Mouse (Mus musculus): Measurements from ENCODE around the gene Taf8.
"Not testable (repeated sequence)": the region's sequence is repeated elsewhere in the genome, so short reads cannot be mapped to it uniquely, and the experiment has no call there.

Taf8 gene

DNA sequence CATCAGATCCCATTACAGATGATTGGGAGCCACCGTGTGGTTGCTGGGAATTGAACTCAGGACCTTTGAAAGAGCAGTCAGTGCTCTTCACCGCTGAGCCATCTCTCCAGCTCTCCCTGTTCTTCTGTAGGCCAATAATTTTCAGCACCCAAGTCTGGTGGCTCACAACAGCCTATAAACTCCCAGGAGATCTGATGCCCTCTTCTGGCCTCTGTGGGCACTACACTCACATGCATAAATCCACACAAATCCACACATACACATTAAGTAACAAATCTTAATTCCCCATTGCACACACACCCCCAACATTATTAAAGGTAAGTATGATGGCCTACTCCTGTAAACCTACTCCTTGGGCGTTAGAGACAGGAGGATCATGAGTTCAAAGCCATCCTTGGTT lies 14.1 kb upstream of the Taf8 start:
- no peak for DNase-seq

DNA sequence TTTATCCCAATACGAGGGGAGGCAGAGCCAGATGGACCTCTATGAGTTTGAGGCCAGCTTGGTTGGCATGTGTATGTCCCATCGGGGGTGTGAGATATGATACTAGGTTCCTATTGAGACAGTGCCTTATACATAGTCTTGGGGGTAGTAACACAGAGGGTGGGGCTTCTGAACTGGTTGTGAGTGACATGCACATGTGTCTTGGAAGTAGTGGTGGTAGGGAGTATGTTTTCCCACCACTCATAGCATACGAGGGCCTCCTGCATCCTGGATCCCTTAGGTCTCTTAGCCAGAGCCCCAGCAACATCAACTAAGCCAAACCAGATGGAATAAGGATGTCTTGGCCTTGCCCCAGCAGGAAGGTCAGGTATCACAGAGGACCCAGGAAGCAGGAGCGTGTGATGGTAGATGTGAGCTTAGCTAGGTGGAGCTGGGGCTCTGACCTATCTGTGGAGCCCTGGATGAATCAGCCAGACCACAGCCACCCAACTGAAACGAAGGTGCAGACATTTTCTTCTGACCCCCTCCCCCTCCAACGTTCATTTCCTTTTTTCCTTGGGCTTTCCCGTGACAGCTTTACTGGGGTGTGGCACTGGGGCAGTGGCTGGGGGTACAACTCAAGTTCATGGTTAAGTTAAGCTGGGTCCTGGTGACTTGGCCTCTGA lies 13.2 kb upstream of the Taf8 start:
- no peak for DNase-seq

- DNase-seq = no peak
Measured at GRCm38 (mm10) chr17:47512956-47513775, 11.1 kb upstream of the Taf8 start.

GRCm38 (mm10) chr17:47511111-47512020 lies 9.3 kb upstream of the Taf8 start:
- DNase-seq = peak; percentile 98 to 99

DNA sequence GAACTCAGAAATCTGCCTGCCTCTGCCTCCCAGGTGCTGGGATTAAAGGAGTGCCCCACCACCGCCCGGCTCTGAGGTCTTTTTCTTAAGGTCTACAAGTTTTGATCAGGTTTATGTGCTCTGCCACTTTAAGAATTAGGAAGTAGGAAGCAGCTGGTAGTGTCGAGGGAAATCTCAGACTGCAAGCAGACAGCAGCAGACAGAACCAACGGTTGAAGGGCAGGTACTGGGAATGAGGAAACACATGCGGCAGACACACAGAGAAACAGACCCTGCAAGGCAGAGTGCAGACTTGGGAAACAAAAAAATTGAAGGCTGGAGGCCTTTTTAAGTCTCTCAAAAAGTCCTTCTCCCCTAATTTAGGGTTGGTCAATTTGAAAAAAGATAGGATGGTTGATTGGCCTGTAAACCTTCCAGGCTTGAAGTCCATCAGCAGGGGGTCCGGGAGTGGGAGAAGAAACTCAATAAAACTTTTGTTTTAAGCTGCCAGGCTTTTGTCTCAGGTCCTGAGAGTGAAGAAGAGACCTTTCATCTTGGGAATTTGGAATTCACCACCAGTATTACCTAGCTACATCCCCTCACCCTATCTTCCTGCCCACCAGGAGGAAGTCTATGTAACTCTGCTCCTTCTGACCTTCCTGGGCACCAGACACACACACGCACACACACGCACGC lies 7.1 kb upstream of the Taf8 start:
- no peak for DNase-seq

DNA sequence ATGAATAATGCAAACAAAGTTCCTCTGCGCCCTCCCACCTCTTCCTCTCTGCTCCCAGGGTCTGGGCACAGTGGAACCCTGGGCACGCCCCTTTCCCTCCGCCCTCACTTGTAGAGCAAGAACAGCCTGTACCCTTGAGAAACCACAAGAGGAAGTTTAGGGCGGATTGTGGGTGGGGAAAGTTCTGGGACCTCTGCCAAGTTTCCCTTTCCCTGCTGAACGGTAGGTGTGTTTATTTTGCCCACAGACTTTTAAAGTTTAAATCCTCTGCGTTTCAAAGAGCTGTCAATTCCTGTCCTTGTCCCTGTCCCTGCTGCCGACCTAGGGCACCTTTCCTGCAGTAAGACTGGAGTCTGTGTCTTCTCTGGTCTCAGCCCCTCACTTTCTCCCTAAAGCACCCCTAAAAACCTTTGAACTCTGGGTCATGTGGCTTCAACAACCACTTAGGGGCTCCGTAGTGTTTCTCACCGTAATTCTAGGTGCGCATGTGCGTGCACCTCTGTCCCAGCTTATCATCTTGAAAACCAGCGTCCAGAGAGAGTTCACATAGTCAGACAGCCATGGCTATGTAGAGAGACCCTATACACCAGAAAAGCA lies 6.0 kb upstream of the Taf8 start:
- DNase-seq = peak; percentile 97 to 98

- no peak for DNase-seq
Measured at GRCm38 (mm10) chr17:47507523-47507922, 5.4 kb upstream of the Taf8 start.

GRCm38 (mm10) chr17:47506697-47507096 lies 4.6 kb upstream of the Taf8 start:
- DNase-seq = no peak

- no peak for DNase-seq
Measured at GRCm38 (mm10) chr17:47506042-47506441, 4.0 kb upstream of the Taf8 start.

DNA sequence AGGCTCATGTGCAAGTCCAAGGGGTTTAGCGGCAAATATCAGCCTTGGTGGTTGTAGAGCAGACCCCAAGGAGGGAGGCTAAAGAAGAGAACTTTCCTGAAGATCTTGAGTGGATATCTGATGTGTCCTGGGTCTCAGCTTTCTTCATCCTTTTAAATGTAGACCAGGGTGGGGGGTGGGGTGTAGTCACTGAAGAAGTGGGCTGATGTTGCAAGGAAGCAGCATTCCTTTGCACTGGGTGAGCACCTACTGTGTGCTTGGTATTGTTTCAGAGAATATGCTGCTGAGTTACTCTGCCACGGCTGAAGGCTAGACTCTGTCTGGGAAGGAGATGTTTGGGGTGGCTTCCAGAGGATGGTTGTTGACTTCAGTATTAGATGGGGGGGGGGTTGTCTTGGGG lies 3.5 kb upstream of the Taf8 start:
- DNase-seq = no peak

- DNase-seq = peak; percentile 69 to 75
Measured at GRCm38 (mm10) chr17:47504941-47505346, 2.9 kb upstream of the Taf8 start, which contains the start of gene Ccnd3. Gene Ccnd3, plus strand, starts transcription at chr17:47505051.

DNA sequence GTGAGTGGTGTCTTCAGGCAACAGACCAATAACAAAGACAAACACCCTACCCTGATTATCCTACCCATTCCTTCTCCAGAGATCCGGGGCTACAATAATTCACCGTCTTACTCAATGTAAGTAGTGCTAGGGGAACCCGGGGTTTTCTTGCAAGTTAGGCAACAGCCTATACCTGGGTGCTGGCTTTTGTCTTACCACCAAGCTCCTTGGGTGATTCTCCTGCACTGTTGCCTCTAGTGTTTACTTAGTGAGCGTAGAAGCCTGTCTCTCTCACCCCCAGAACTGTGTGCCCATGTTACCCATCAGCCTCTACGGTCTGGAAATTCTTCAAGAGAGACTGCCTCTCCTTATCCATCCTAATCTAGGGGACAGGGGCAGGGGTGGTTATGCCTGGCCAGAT lies 2.1 kb upstream of the Taf8 start:
- DNase-seq = no peak

- no peak for DNase-seq
Measured at GRCm38 (mm10) chr17:47503689-47504088, 1.6 kb upstream of the Taf8 start.

DNA sequence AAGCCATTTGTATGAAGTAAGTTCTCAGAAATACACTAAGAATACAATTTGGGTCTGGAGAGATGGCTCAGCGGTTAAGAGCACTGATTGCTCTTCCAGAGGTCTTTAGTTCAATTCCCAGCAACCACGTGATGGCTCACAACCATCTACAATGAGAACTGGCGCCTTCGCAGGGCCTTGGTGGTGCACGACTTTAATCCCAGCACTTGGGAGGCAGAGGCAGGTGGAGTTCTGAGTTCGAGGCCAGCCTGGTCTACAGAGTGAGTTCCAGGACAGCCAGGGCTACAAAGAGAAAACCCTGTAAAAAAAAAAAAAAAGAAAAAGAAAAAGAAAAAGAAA lies 584 bp upstream of the Taf8 start:
- DNase-seq = not testable (repeated sequence)

DNA sequence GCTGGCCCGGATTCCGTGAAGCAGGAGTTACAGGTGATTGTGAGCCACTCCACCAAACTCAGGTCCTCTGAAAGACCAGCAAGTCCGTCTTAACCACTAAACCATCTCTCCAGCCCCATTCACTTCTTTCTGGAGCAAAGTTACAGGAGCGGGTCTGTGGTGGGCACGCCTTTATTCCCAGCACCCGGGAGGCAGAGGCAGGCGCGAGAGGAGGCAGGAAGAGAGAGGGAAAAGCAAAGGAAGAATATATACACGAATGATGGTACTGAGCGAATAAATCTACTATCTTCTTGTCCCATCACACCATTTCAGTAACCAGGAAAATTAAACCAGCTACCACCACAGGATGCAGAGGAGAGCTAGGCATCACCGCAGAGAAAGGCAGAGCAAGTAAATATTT lies 561 bp downstream of the Taf8 start:
- no peak for DNase-seq

DNA sequence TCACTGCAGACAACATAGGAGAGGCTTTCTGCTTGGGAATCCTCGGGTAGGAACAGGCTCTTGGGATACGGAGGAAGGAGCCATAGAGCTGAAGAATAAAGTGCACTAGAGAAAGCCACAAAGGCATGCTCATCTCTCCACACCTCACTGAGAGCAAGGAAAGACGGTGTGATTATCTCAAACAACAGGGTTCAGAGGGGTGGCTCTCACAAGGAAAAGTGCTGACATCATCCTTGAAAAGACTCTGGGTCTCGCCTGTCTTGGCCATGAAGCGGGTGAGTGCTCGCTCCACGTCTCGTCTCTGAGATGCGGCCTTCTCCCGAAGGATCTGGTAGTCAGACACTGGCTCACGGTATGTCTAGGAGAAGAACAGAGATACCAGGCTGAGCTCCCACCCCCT lies 8.0 kb downstream of the Taf8 start:
- no peak for DNase-seq

DNA sequence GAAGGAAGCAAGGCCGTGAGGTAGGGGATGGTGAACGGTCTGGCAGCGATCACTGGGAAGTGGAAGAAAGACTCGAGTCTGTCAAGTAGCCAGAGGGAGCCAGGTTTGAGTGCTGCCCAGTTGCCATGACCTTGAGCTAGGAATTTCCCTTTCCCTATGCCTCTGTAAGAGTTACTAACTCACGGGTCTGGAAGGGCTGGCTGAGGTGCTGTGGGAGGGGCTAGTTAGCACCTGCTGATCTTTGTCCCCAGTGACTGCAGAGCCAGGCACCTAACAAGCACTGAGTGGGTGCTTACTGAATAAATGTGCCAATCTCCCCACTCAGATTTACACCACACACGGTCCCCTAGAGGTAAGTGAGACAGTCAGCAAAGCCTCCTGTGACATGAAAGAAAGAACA lies 8.4 kb downstream of the Taf8 start:
- peak; percentile 69 to 80 for DNase-seq

DNA sequence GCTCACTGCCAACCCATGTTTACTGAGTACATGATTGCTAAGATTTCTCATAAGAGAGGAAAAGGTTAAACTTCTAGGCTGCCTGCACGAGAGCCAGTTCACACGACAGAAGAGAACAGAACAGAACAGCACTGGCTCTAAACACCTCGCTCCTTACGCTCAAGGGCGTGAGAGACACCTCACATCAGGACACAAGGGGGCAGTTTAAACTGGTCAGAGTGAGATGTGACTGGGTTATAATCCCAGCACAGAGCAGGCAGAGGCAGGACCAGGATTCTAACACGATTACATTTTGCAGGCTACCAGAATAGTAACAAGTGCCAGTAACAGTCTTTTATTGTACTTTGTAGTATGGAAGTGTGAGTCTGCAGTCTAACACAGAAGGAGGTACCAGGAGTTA lies 9.4 kb downstream of the Taf8 start:
- DNase-seq = no peak

- DNase-seq = no peak
Measured at GRCm38 (mm10) chr17:47490791-47491190, 11.3 kb downstream of the Taf8 start.

- no peak for DNase-seq
Measured at GRCm38 (mm10) chr17:47485791-47486190, 16.3 kb downstream of the Taf8 start.

DNA sequence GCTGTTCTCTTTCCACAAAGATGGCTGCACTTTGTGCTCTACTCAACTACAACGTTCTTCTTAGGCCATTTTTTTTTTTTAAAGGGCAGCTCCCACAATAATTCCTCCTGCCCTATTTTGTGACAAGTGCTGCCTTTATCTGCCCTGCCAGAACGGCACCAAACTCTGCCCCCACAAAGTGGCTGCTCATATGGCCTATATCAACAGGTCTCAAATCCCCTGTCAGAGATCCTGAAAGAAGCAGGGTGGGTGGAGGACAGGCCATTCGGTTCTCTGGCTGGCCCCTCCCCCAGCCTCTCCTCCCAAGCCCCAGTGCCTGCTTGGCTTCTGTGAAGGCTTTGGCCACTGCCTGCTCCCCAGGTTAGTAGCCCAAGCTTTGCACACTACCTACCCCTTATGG lies 17.1 kb downstream of the Taf8 start:
- DNase-seq = no peak

DNA sequence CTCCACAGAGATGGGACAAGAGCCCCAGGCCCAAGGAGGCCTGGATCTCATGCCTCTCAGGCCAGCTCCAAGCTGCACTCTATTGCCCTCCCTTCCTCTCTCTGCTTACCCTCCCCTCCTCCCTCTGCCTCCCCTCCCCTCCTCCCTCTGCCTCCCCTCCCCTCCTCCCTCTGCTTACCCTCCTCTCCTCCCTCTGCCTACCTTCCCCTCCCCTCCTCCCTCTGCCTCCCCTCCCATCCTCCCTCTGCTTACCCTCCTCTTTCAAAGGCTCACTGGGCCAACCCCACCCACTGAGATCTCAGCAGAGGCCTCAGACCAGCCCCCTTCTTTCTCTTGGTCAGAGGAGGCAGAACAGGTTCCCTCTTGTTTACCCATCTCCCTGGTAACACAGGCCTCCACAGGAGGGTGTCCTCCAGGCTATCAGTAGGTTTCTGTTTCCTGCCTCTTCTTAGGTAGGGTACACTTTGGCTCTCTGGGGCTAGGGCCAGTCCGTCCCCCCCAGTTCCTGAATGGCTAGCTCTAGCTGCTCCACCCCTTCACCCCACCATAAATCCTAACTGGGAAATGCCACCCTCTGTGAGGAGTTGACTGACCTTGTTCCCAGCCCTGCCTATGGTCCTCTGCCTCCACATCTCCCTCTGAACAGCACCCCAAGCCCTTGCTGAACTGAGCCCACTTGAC lies 17.7 kb downstream of the Taf8 start:
- DNase-seq = peak; percentile 49 to 85

All from kidney, adult 8-10 months (tissue).